Mouse (Mus musculus) forebrain, embryonic 12.5 days (tissue): ENCODE results near the gene Six4. TPM values are rescaled to one million over a fixed set of nuclear protein-coding genes. Genes with fewer than 3 reads are reported as not detected.

Experiments used
- polyA plus RNA-seq: library from polyadenylated mRNA; unstranded; fragments of >200 nt; fragmentation: Nextera tagmentation; extraction: Ambion mirVana; gene quantifications from 2 replicates; pipeline ENCODE4 v1.2.1, GENCODE M21; 2016

Gene Six4
- polyA plus RNA-seq, 1 experiment from 2014 or later = 4.0 TPM

Other genes with a start within 250 kb of the Six4 start
- 0.26 and 1.6 TPM in 2 replicates for gene Six6, start 173.6 kb downstream of the Six4 start, polyA plus RNA-seq
- 2.3 and 3.2 TPM in 2 replicates for gene 4930447C04Rik, start 172.7 kb downstream of the Six4 start, polyA plus RNA-seq
- 8.5 and 11.0 TPM in 2 replicates for gene Six1, start 59.6 kb downstream of the Six4 start, polyA plus RNA-seq
- 26.7 and 28.3 TPM in 2 replicates for gene Mnat1, start 10.3 kb upstream of the Six4 start, polyA plus RNA-seq
- gene Trmt5, start 173.3 kb upstream of the Six4 start, polyA plus RNA-seq = 16.0 and 16.3 TPM in 2 replicates
- 8.9 and 11.8 TPM in 2 replicates for gene Slc38a6, start 173.3 kb upstream of the Six4 start, polyA plus RNA-seq